Mouse (Mus musculus) kidney, embryonic 14.5 days (tissue): ENCODE measurements around the gene Gbf1. TPM values are rescaled to one million over a fixed set of nuclear protein-coding genes. Genes with fewer than 3 reads are reported as not detected.

Experiments
- ATAC-seq: fragments of 200-750 bp; cut with Nextera tagmentation; 2 replicates; pipeline ENCODE4 v1.8.0; 2017; ENCODE audit warnings: moderate number of reproducible peaks, mild to moderate bottlenecking, moderate TSS enrichment, moderate library complexity; ENCODE audit not compliant: low FRiP score, low TSS enrichment
- H3K27ac ChIP-seq: fragments of 300-500 bp; sonication (generic); 2 replicates; pipeline ENCODE4 v1.5.1; 2014; ENCODE audit warnings: low read depth, mild to moderate bottlenecking, low read length, moderate library complexity, mixed read lengths
- H3K27me3 ChIP-seq: fragments of 300-500 bp; sonication (generic); 2 replicates; pipeline ENCODE4 v1.6.1; 2014; ENCODE audit warnings: mild to moderate bottlenecking, low read length; ENCODE audit not compliant: control insufficient read depth, insufficient read depth
- H3K36me3 ChIP-seq: fragments of 300-500 bp; sonication (generic); 2 replicates; pipeline ENCODE4 v1.6.1; 2014; ENCODE audit warnings: low read length, mixed read lengths; ENCODE audit not compliant: control insufficient read depth, insufficient read depth
- H3K4me1 ChIP-seq: fragments of 300-500 bp; sonication (generic); 2 replicates; pipeline ENCODE4 v1.6.1; 2014; ENCODE audit warnings: low read length, mixed read lengths; ENCODE audit not compliant: control insufficient read depth, insufficient read depth
- H3K4me2 ChIP-seq: fragments of 300-500 bp; sonication (generic); replicated peaks from 2 replicates; pipeline ENCODE4 v1.6.1; 2014; ENCODE audit warnings: low read depth, mild to moderate bottlenecking, low read length
- H3K4me3 ChIP-seq: fragments of 300-500 bp; sonication (generic); 2 replicates; pipeline ENCODE4 v1.5.1; 2014; ENCODE audit warnings: mild to moderate bottlenecking, low read length
- H3K9ac ChIP-seq: fragments of 300-500 bp; sonication (generic); 2 replicates; pipeline ENCODE4 v1.6.1; 2014; ENCODE audit warnings: low read depth, mild to moderate bottlenecking, low read length, moderate library complexity
- H3K9me3 ChIP-seq: fragments of 300-500 bp; sonication (generic); 2 replicates; pipeline ENCODE4 v1.6.1; 2016; ENCODE audit warnings: low read length; ENCODE audit not compliant: control insufficient read depth
- WGBS: fragments of 180-500 bp; shearing (Covaris S2); extraction: QIAGEN DNeasy Blood & Tissue Kit; methylation state at CpG from one replicate; pipeline ENCODE4 v1.1.7; 2014; 5-methylcytosine and 5-hydroxymethylcytosine counted together
- polyA plus RNA-seq: library from polyadenylated mRNA; unstranded; fragments of >200 nt; fragmentation: Nextera tagmentation; extraction: Ambion mirVana; gene quantifications from 2 replicates; pipeline ENCODE4 v1.2.1, GENCODE M21; 2014

Gene Gbf1
- polyA plus RNA-seq, 1 experiment from 2014 or later, result 50.3 TPM

- peaks cover 5% of the 10 kb centered on the region; the same call in 1 of the 2 replicates for H3K4me1 ChIP-seq
- no peaks in the 10 kb centered on the region for H3K36me3 ChIP-seq
- H3K27me3 ChIP-seq, result peaks cover 87% of the 10 kb centered on the region
- no peak for ATAC-seq
- H3K9me3 ChIP-seq, result no peaks in the 10 kb centered on the region
- WGBS, result 77% methylated on average over 13 of the region's 13 CpGs
- no peak overlapping the region for H3K27ac ChIP-seq
- no peak overlapping the region for H3K4me3 ChIP-seq
- H3K9ac ChIP-seq, result no peak overlapping the region
- no peak overlapping the region for H3K4me2 ChIP-seq
Observed at GRCm38 (mm10) chr19:46322996-46323572, 170.8 kb downstream of the Gbf1 start.

- Histone ChIP-seq H3K27me3 (peaks cover 81% of the 10 kb centered on the region), H3K4me3 (no peak overlapping the region), H3K4me2 (no peak overlapping the region), H3K4me1 (peaks cover 4% of the 10 kb centered on the region; the same call in 1 of the 2 replicates), H3K9ac (no peak overlapping the region), H3K9me3 (no peaks in the 10 kb centered on the region), H3K36me3 (no peaks in the 10 kb centered on the region), H3K27ac (no peak overlapping the region)
- 70% methylated on average over 5 of the region's 5 CpGs for WGBS
- ATAC-seq, result no peak
Observed at GRCm38 (mm10) chr19:46323716-46324115, 171.4 kb downstream of the Gbf1 start.

- no peak overlapping the region for H3K4me3 ChIP-seq
- no peak for ATAC-seq
- no peaks in the 10 kb centered on the region for H3K9me3 ChIP-seq
- peaks cover 75% of the 10 kb centered on the region for H3K27me3 ChIP-seq
- H3K27ac ChIP-seq, result no peak overlapping the region
- H3K9ac ChIP-seq, result no peak overlapping the region
- H3K4me2 ChIP-seq, result no peak overlapping the region
- peaks cover 8% of the 10 kb centered on the region; the same call in 1 of the 2 replicates for H3K4me1 ChIP-seq
- WGBS, result 71% methylated on average over 11 of the region's 11 CpGs
- H3K36me3 ChIP-seq, result no peaks in the 10 kb centered on the region
Observed at GRCm38 (mm10) chr19:46324366-46324765, 172.1 kb downstream of the Gbf1 start.

GRCm38 (mm10) chr19:46324918-46325317 is 172.6 kb downstream of the Gbf1 start:
- 77% methylated on average over 5 of the region's 5 CpGs for WGBS
- Histone ChIP-seq H3K27me3 (peaks cover 69% of the 10 kb centered on the region), H3K36me3 (no peaks in the 10 kb centered on the region), H3K9ac (no peak overlapping the region), H3K27ac (no peak overlapping the region), H3K4me2 (no peak overlapping the region), H3K9me3 (no peaks in the 10 kb centered on the region), H3K4me1 (peaks cover 8% of the 10 kb centered on the region; the same call in 1 of the 2 replicates), H3K4me3 (no peak overlapping the region)
- no peak for ATAC-seq

- no peak overlapping the region for H3K9ac ChIP-seq
- 6% methylated on average over 27 of the region's 29 CpGs for WGBS
- H3K9me3 ChIP-seq, result no peaks in the 10 kb centered on the region
- no peak overlapping the region for H3K27ac ChIP-seq
- H3K36me3 ChIP-seq, result peaks cover 10% of the 10 kb centered on the region
- ATAC-seq, result no peak
- peak overlapping the region; percentile 98; the same call in 1 of the 2 replicates for H3K4me2 ChIP-seq
- no peak overlapping the region; the same call in 1 of the 2 replicates for H3K4me3 ChIP-seq
- peaks cover 8% of the 10 kb centered on the region; the same call in 1 of the 2 replicates for H3K4me1 ChIP-seq
- H3K27me3 ChIP-seq, result peaks cover 56% of the 10 kb centered on the region
Observed at GRCm38 (mm10) chr19:46326019-46326755, 173.9 kb downstream of the Gbf1 start.

GRCm38 (mm10) chr19:46326756-46327305 is 174.5 kb downstream of the Gbf1 start, which contains the start of gene Psd:
Psd (minus strand) TSS chr19:46327156.
- H3K4me3 ChIP-seq, result peak within 1 kb of the TSS; percentile 73
- peaks cover 16% of the 10 kb centered on the region for H3K36me3 ChIP-seq
- peaks cover 50% of the 10 kb centered on the region for H3K27me3 ChIP-seq
- WGBS, result 2% methylated on average over 34 of the region's 35 CpGs
- H3K27ac ChIP-seq, result peak within 1 kb of the TSS; percentile 82
- H3K9ac ChIP-seq, result peak within 1 kb of the TSS; percentile 53; the same call in 1 of the 2 replicates
- H3K4me2 ChIP-seq, result peak within 1 kb of the TSS; percentile 98
- ATAC-seq, result no peak
- peaks cover 8% of the 10 kb centered on the region; the same call in 1 of the 2 replicates for H3K4me1 ChIP-seq
- no peaks in the 10 kb centered on the region for H3K9me3 ChIP-seq

- WGBS, result 32% methylated on average over 14 of the region's 14 CpGs
- peak overlapping the region; percentile 73 for H3K4me3 ChIP-seq
Observed at GRCm38 (mm10) chr19:46327531-46328064, 175.3 kb downstream of the Gbf1 start.

GRCm38 (mm10) chr19:46328081-46329030 is 176.0 kb downstream of the Gbf1 start, which contains the start of gene Fbxl15:
Fbxl15 (plus strand) TSS chr19:46328184.
- peaks cover 8% of the 10 kb centered on the region; the same call in 1 of the 2 replicates for H3K4me1 ChIP-seq
- H3K36me3 ChIP-seq, result peaks cover 21% of the 10 kb centered on the region
- peak; percentile 86 for ATAC-seq
- peak within 1 kb of the TSS; percentile 73 for H3K4me3 ChIP-seq
- H3K27ac ChIP-seq, result peak within 1 kb of the TSS; percentile 82
- under 1% methylated on average over 81 of the region's 81 CpGs for WGBS
- no peaks in the 10 kb centered on the region for H3K9me3 ChIP-seq
- H3K27me3 ChIP-seq, result peaks cover 37% of the 10 kb centered on the region
- H3K9ac ChIP-seq, result peak within 1 kb of the TSS; percentile 53
- peak within 1 kb of the TSS; percentile 98 for H3K4me2 ChIP-seq

More at GRCm38 (mm10) chr19:46327531-46328064, 175.3 kb downstream of the Gbf1 start:
- no peaks in the 10 kb centered on the region for H3K9me3 ChIP-seq
- peak overlapping the region; percentile 98 for H3K4me2 ChIP-seq
- ATAC-seq, result no peak
- H3K27ac ChIP-seq, result peak overlapping the region; percentile 82; the same call in 1 of the 2 replicates
- H3K27me3 ChIP-seq, result peaks cover 44% of the 10 kb centered on the region
- peak overlapping the region; percentile 53; the same call in 1 of the 2 replicates for H3K9ac ChIP-seq
- peaks cover 8% of the 10 kb centered on the region; the same call in 1 of the 2 replicates for H3K4me1 ChIP-seq
- H3K36me3 ChIP-seq, result peaks cover 21% of the 10 kb centered on the region
